Mouse (Mus musculus): Measurements from ENCODE around the gene Vapb.

Vapb gene

GRCm38 (mm10) chr2:173791904-173792757 is 54.8 kb downstream of the Vapb start:
- DNase-seq (ENCODE audit: low read depth, low spot score), result no peak

- no peak for DNase-seq (ENCODE audit: low read depth, low spot score)
Observed at GRCm38 (mm10) chr2:173794018-173794417, 56.7 kb downstream of the Vapb start.

- no peak for DNase-seq (ENCODE audit: low read depth, low spot score)
Observed at GRCm38 (mm10) chr2:173794531-173795510, 57.5 kb downstream of the Vapb start.

GRCm38 (mm10) chr2:173795801-173796673 is 58.7 kb downstream of the Vapb start:
- no peak for DNase-seq (ENCODE audit: low read depth, low spot score)

GRCm38 (mm10) chr2:173796674-173796963 is 59.3 kb downstream of the Vapb start:
- DNase-seq (ENCODE audit: low read depth, low spot score), result no peak

- DNase-seq (ENCODE audit: low read depth, low spot score), result no peak
Observed at GRCm38 (mm10) chr2:173799513-173799912, 62.2 kb downstream of the Vapb start.

- no peak for DNase-seq (ENCODE audit: low read depth, low spot score)
Observed at GRCm38 (mm10) chr2:173800566-173800965, 63.3 kb downstream of the Vapb start.

- DNase-seq (ENCODE audit: low read depth, low spot score), result no peak
Observed at GRCm38 (mm10) chr2:173801405-173801876, 64.1 kb downstream of the Vapb start.

- no peak for DNase-seq (ENCODE audit: low read depth, low spot score)
Observed at GRCm38 (mm10) chr2:173802176-173802575, 64.9 kb downstream of the Vapb start.

- DNase-seq (ENCODE audit: low read depth, low spot score), result no peak
Observed at GRCm38 (mm10) chr2:173802956-173803355, 65.6 kb downstream of the Vapb start.

- no peak for DNase-seq (ENCODE audit: low read depth, low spot score)
Observed at GRCm38 (mm10) chr2:173803827-173804226, 66.5 kb downstream of the Vapb start.

GRCm38 (mm10) chr2:173806621-173807020 is 69.3 kb downstream of the Vapb start:
- DNase-seq (ENCODE audit: low read depth, low spot score), result no peak

GRCm38 (mm10) chr2:173808942-173809341 is 71.6 kb downstream of the Vapb start:
- no peak for DNase-seq (ENCODE audit: low read depth, low spot score)

- no peak for DNase-seq (ENCODE audit: low read depth, low spot score)
Observed at GRCm38 (mm10) chr2:173810036-173810850, 72.9 kb downstream of the Vapb start.

GRCm38 (mm10) chr2:173810851-173811130 is 73.5 kb downstream of the Vapb start:
- no peak for DNase-seq (ENCODE audit: low read depth, low spot score)

GRCm38 (mm10) chr2:173811850-173812249 is 74.5 kb downstream of the Vapb start:
- DNase-seq (ENCODE audit: low read depth, low spot score), result peak; percentile 22

- DNase-seq (ENCODE audit: low read depth, low spot score), result no peak
Observed at GRCm38 (mm10) chr2:173813071-173813470, 75.8 kb downstream of the Vapb start.

GRCm38 (mm10) chr2:173826287-173826686 is 89.0 kb downstream of the Vapb start:
- DNase-seq (ENCODE audit: low read depth, low spot score), result no peak

- DNase-seq (ENCODE audit: low read depth, low spot score), result no peak
Observed at GRCm38 (mm10) chr2:173827228-173827627, 89.9 kb downstream of the Vapb start.

GRCm38 (mm10) chr2:173828134-173828533 is 90.8 kb downstream of the Vapb start:
- DNase-seq (ENCODE audit: low read depth, low spot score), result no peak
